Mouse (Mus musculus) thymus, adult 2 months (tissue): ENCODE results near the gene Gsta4.

Source experiments
- CTCF ChIP-seq: fragments of 200-500 bp; IDR thresholded peaks from 2 replicates; pipeline ENCODE4 v1.5.1; 2012; ENCODE audit warnings: mild to moderate bottlenecking, control low read depth, low read length, moderate library complexity, borderline replicate concordance; ENCODE audit not compliant: control insufficient read depth, poor library complexity, insufficient read depth; ENCODE audit errors: extremely low read depth
- POLR2A ChIP-seq: fragments of 200-500 bp; IDR thresholded peaks from 2 replicates; pipeline ENCODE4 v1.6.1; 2012; ENCODE audit warnings: mild to moderate bottlenecking, low read length, control low read depth, moderate library complexity; ENCODE audit not compliant: control insufficient read depth, poor library complexity, insufficient read depth; ENCODE audit errors: extremely low read depth

DNA sequence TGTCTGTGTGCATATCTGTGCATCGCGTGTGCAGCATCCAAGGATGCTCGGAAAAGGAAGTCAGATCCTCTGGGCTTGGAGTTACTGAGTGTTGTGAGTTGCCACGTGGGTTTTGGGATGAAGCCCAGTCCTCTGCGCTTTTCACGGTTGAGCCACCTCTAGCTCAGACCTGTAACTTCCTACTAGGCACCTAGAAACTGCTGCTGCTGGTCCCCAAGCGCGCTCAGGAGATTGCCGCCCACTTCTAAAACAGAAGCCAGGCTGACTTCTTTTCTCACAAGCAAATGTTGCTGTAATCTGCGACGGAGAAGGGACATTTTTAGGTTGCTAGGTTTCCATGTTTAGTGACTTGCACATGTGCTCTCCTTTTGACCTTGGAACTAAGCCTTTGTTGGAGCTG, 12.5 kb downstream of the Gsta4 start:
- TF ChIP-seq CTCF, result no peak
- TF ChIP-seq POLR2A, result no peak
